9 mouse cellular contexts compared by ENCODE assay signal in genomic region chr1:163313921-163314725, GRCm38 (mm10). TPM values are rescaled to one million over a fixed set of nuclear protein-coding genes. Genes with fewer than 3 reads are reported as not detected.
A peak's percentile ranks its signal among the peaks of the same experiment; 100 is the strongest.
DNase-seq lines count a peak whose midpoint lies in the region; ATAC-seq lines count a peak whose summit lies in the region.
"Had no signal": no experiment of that assay in that cellular context is flagged by ENCODE, and none has a peak within 500 bp of the region (broad histone marks: within the 10 kb centered on the region; RNA-seq: fewer than 3 reads in every experiment).

No protein-coding gene starts in this region.

- no peaks in the 10 kb centered on the region for H3K36me3 ChIP-seq in lung, embryonic 16.5 days (ENCODE audit: control insufficient read depth, insufficient read depth, low read length)
- H3K36me3 ChIP-seq in heart, embryonic 15.5 days: no peaks in the 10 kb centered on the region
- H3K36me3 ChIP-seq in neural tube, embryonic 14.5 days (ENCODE audit: control insufficient read depth, insufficient read depth, low read length): no peaks in the 10 kb centered on the region

- no peak for DNase-seq in lung, adult 18-20 months
- peak; percentile 22 to 25 for DNase-seq in kidney, postnatal 36 days
- no peak for DNase-seq in testis, postnatal 14 days (ENCODE audit: low spot score)
- no peak for DNase-seq in left cerebral cortex, adult 9 months (ENCODE audit: low spot score in 2 of 2)
- DNase-seq in gastrocnemius, postnatal 14 days: no peak

- WGBS in lung, embryonic 16.5 days: 1% methylated on average over 21 of the region's 21 CpGs
- WGBS in heart, embryonic 15.5 days: 1% methylated on average over 21 of the region's 21 CpGs
- WGBS in neural tube, embryonic 14.5 days: under 1% methylated on average over 21 of the region's 21 CpGs

- peak overlapping the region; percentile 63 for H3K4me3 ChIP-seq in lung, embryonic 16.5 days (ENCODE audit: low read length)
- peak overlapping the region; percentile 74 for H3K4me3 ChIP-seq in heart, embryonic 15.5 days
- H3K4me3 ChIP-seq in neural tube, embryonic 14.5 days (ENCODE audit: low read depth, low read length): peak overlapping the region; percentile 20

- 0 out of 2 replicates have a peak overlapping the region, but pooled peaks have one; percentile 13 for H3K9ac ChIP-seq in lung, embryonic 16.5 days (ENCODE audit: low read length)
- H3K9ac ChIP-seq in heart, embryonic 15.5 days: peak overlapping the region; percentile 32; the same call in 1 of the 2 replicates
- H3K9ac ChIP-seq in neural tube, embryonic 14.5 days (replicated peaks; ENCODE audit: low read depth, low read length): no peak overlapping the region

- no peaks in the 10 kb centered on the region for H3K9me3 ChIP-seq in lung, embryonic 16.5 days (ENCODE audit: control insufficient read depth, low read length)
- no peaks in the 10 kb centered on the region for H3K9me3 ChIP-seq in heart, embryonic 15.5 days (replicated peaks)
- H3K9me3 ChIP-seq in neural tube, embryonic 14.5 days (ENCODE audit: control insufficient read depth, low read length): no peaks in the 10 kb centered on the region

- peak; percentile 44 for ATAC-seq in lung, embryonic 16.5 days (ENCODE audit: low read depth)
- no peak for ATAC-seq in heart, embryonic 15.5 days (replicated peaks; ENCODE audit: insufficient number of reproducible peaks, insufficient read depth, low FRiP score, low read depth)
- ATAC-seq in neural tube, embryonic 14.5 days (ENCODE audit: low read depth): peak; percentile 31; the same call in 1 of the 2 replicates
- ATAC-seq: Patski had no signal

- no peaks in the 10 kb centered on the region; the same call in 1 of the 2 replicates for H3K4me1 ChIP-seq in lung, embryonic 16.5 days (replicated peaks; ENCODE audit: control insufficient read depth, insufficient read depth, low read length)
- peaks cover 24% of the 10 kb centered on the region for H3K4me1 ChIP-seq in heart, embryonic 15.5 days (replicated peaks)
- peaks cover 13% of the 10 kb centered on the region; the same call in 1 of the 2 replicates for H3K4me1 ChIP-seq in neural tube, embryonic 14.5 days (ENCODE audit: control insufficient read depth, insufficient read depth, low read length)

- H3K4me2 ChIP-seq in lung, embryonic 16.5 days (ENCODE audit: low read depth, low read length): peak overlapping the region; percentile 88
- H3K4me2 ChIP-seq in heart, embryonic 15.5 days: peak overlapping the region; percentile 94
- H3K4me2 ChIP-seq in neural tube, embryonic 14.5 days (ENCODE audit: low read depth, low read length): peak overlapping the region; percentile 54

- intact Hi-C loops in gastrocnemius, postnatal 14 days (cut with DNase I; ENCODE audit: low total_unique reads): no loop called here

- peak overlapping the region; percentile 36; the same call in 1 of the 2 replicates for H3K27ac ChIP-seq in lung, embryonic 16.5 days (ENCODE audit: low read length)
- peak overlapping the region; percentile 77; the same call in 1 of the 2 replicates for H3K27ac ChIP-seq in heart, embryonic 15.5 days
- H3K27ac ChIP-seq in neural tube, embryonic 14.5 days (ENCODE audit: low read depth, low read length): no peak overlapping the region

- peaks cover 44% of the 10 kb centered on the region for H3K27me3 ChIP-seq in lung, embryonic 16.5 days (ENCODE audit: control insufficient read depth, insufficient read depth, low read depth, low read length)
- peaks cover 50% of the 10 kb centered on the region for H3K27me3 ChIP-seq in heart, embryonic 15.5 days
- peaks cover 35% of the 10 kb centered on the region for H3K27me3 ChIP-seq in neural tube, embryonic 14.5 days (ENCODE audit: control insufficient read depth, insufficient read depth, low read length)

RNA-seq across cellular contexts. Expression of gene Prrx1, which starts 0.6 kb away (rescaled TPM):
- polyA plus RNA-seq in lung, embryonic 16.5 days (2015; fragmentation: Nextera tagmentation; extraction: Ambion mirVana): 10.0 and 10.9 TPM in 2 replicates
- polyA plus RNA-seq in heart, embryonic 15.5 days (2015; fragmentation: Nextera tagmentation; extraction: Ambion mirVana): 10.8 and 13.7 TPM in 2 replicates
- polyA plus RNA-seq in neural tube, embryonic 14.5 days (2014; fragmentation: Nextera tagmentation; extraction: Ambion mirVana): 0.78 and 6.3 TPM in 2 replicates
- total RNA-seq in gastrocnemius, postnatal 14 days (2021): 10 to 100 TPM; 39.2 to 49.9 TPM

Comparison
In these comparisons a context has a peak if more than half of its experiments do, and no peak if none do; other contexts are left out.
1. H3K4me3 ChIP-seq: peak in every context shown above with its lines; median percentile 74 in heart, embryonic 15.5 days; 63 in lung, embryonic 16.5 days; 20 in neural tube, embryonic 14.5 days.
2. DNase-seq: peak in kidney, postnatal 36 days (2 of 2); none in lung, adult 18-20 months (0 of 2), testis, postnatal 14 days (single experiment), left cerebral cortex, adult 9 months (0 of 2) and gastrocnemius, postnatal 14 days (single experiment).
3. Peak in every context shown above with its lines, with median percentiles within 50 percentile points of each other: H3K4me2 ChIP-seq.